Mouse (Mus musculus) testis, adult 2 months (tissue): Measurements from ENCODE around the gene Klc1. TPM values are rescaled to one million over a fixed set of nuclear protein-coding genes. Genes with fewer than 3 reads are reported as not detected.

Experiments
- H3K27ac ChIP-seq: fragments of 200-500 bp; 2 replicates; pipeline ENCODE4 v1.5.1; 2012; ENCODE audit warnings: low read depth, low read length; ENCODE audit not compliant: control insufficient read depth, insufficient read depth
- H3K27me3 ChIP-seq: fragments of 200-500 bp; 2 replicates; pipeline ENCODE4 v1.6.1; 2012; ENCODE audit warnings: mild to moderate bottlenecking, low read length, moderate library complexity; ENCODE audit not compliant: control insufficient read depth, insufficient read depth
- H3K36me3 ChIP-seq: fragments of 200-500 bp; 2 replicates; pipeline ENCODE4 v1.6.1; 2012; ENCODE audit warnings: mild to moderate bottlenecking, low read length; ENCODE audit not compliant: control insufficient read depth, insufficient read depth
- H3K4me1 ChIP-seq: fragments of 200-500 bp; 2 replicates; pipeline ENCODE4 v1.6.1; 2012; ENCODE audit warnings: low read length; ENCODE audit not compliant: control insufficient read depth, insufficient read depth
- H3K4me3 ChIP-seq: fragments of 200-500 bp; 2 replicates; pipeline ENCODE4 v1.5.1; 2012; ENCODE audit warnings: low read depth, mild to moderate bottlenecking, low read length, moderate library complexity, mixed read lengths; ENCODE audit not compliant: control insufficient read depth
- CTCF ChIP-seq: fragments of 200-500 bp; IDR thresholded peaks from 2 replicates; pipeline ENCODE4 v1.5.1; 2012; ENCODE audit warnings: low read depth, mild to moderate bottlenecking, inconsistent platforms, low read length, moderate library complexity; ENCODE audit not compliant: control insufficient read depth, insufficient read depth, insufficient replicate concordance
- POLR2A ChIP-seq: fragments of 200-500 bp; IDR thresholded peaks from 2 replicates; pipeline ENCODE4 v1.6.1; 2012; ENCODE audit warnings: low read depth, mild to moderate bottlenecking, inconsistent platforms, low read length, moderate library complexity; ENCODE audit not compliant: control insufficient read depth
- polyA plus RNA-seq: library from polyadenylated mRNA; depleted of rRNA; stranded (reverse); fragments of >200 nt; gene quantifications from 2 replicates; pipeline ENCODE4 v1.2.3, GENCODE M21; 2012

The Klc1 gene
- polyA plus RNA-seq, 1 experiment, result 9.6 TPM

DNA sequence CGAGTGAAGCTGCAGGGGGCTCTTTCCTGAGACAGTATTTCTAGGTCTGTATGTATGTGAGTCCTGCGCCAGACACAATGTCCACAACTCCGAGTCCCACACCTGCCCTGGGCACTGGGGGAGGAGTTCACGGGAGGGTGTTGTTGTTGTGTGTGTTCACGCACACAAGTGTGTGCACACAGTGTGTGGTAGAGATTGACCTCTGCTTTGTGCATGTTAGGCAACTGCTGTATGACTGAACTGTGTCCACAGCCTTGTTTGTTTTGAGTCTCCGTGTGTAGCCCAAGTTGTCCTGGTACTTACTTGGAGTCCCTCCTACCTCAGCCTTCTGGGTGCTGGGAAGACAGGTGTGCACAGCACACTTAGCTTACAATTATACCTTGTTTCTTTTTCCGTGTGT is 32.0 kb downstream of the Klc1 start:
- Histone ChIP-seq H3K4me1 (no peaks in the 10 kb centered on the region), H3K27ac (no peak overlapping the region), H3K36me3 (no peaks in the 10 kb centered on the region), H3K4me3 (no peak overlapping the region), H3K27me3 (no peaks in the 10 kb centered on the region)
- TF ChIP-seq CTCF (no peak), POLR2A (no peak)

DNA sequence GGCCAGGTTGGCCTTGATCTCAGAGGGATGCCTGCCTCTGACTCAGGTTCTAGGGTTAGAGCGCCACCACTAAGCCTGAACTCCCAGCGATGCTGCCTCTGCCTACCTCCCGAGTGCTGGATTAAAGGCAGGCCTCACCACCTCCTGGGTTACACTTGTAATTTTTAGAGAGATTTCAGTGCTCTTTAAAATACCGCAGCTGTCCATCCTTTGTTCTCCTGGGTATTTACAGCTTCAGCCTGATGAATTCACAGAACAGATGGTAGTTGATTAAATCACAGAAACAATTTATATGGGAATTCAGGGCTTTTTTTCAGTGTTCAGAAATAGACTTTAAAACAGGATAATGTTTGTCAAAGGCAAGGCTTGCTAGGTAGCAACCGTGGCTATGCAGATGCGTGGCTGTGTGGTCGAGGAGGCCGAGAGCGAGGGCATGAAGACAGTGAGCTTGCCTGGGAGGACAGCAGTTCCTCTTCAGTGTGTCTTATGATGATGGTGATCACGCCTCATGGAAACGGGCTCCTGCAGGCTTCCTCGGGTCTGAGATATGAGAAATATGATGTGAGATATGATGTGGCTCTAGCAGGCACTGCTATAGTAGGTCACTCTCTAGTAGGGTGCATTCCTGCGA is 32.9 kb downstream of the Klc1 start:
- no peak overlapping the region for H3K27ac ChIP-seq
- no peaks in the 10 kb centered on the region for H3K4me1 ChIP-seq
- no peak overlapping the region for H3K4me3 ChIP-seq
- H3K36me3 ChIP-seq, result no peaks in the 10 kb centered on the region
- TF ChIP-seq CTCF, result no peak
- no peak for TF ChIP-seq POLR2A
- no peaks in the 10 kb centered on the region for H3K27me3 ChIP-seq

GRCm38 (mm10) chr12:111794102-111794501 is 35.5 kb downstream of the Klc1 start:
- Histone ChIP-seq H3K4me1 (no peaks in the 10 kb centered on the region), H3K4me3 (no peak overlapping the region), H3K27ac (no peak overlapping the region), H3K27me3 (no peaks in the 10 kb centered on the region), H3K36me3 (no peaks in the 10 kb centered on the region)
- TF ChIP-seq CTCF, result no peak
- TF ChIP-seq POLR2A, result no peak

GRCm38 (mm10) chr12:111794526-111795179 is 36.0 kb downstream of the Klc1 start:
- no peaks in the 10 kb centered on the region for H3K4me1 ChIP-seq
- no peak for TF ChIP-seq POLR2A
- TF ChIP-seq CTCF, result no peak
- H3K36me3 ChIP-seq, result no peaks in the 10 kb centered on the region
- H3K27ac ChIP-seq, result no peak overlapping the region
- H3K4me3 ChIP-seq, result no peak overlapping the region
- H3K27me3 ChIP-seq, result no peaks in the 10 kb centered on the region

GRCm38 (mm10) chr12:111795180-111795895 is 36.7 kb downstream of the Klc1 start:
- no peaks in the 10 kb centered on the region for H3K27me3 ChIP-seq
- TF ChIP-seq POLR2A, result no peak
- TF ChIP-seq CTCF, result no peak
- H3K4me3 ChIP-seq, result no peak overlapping the region

DNA sequence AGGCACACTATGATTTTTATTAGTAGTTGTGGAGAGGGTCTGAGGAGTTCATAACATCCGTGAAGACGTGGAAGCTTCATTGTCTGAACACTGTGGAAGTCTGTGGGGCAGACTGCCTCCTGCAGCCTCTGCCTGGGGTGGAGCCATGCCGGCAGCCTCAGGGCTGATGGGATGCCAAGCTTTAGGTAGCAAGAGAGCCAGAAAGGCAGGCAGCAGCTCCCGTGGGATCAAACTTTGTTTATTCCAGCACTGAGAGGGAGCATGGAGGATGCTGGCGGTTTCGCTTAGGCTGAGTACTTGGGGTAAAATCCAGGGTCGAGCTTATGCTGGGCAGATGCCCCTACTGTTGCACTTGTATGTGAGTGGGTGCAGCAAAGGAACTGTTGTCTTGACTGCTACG is 38.6 kb downstream of the Klc1 start:
- Histone ChIP-seq H3K27ac (no peak overlapping the region), H3K36me3 (no peaks in the 10 kb centered on the region), H3K4me3 (no peak overlapping the region), H3K4me1 (no peaks in the 10 kb centered on the region), H3K27me3 (no peaks in the 10 kb centered on the region)
- no peak for TF ChIP-seq CTCF
- TF ChIP-seq POLR2A, result no peak

More at GRCm38 (mm10) chr12:111795180-111795895, 36.7 kb downstream of the Klc1 start:
- Histone ChIP-seq H3K36me3 (no peaks in the 10 kb centered on the region), H3K27ac (no peak overlapping the region), H3K4me1 (no peaks in the 10 kb centered on the region)

- no peaks in the 10 kb centered on the region for H3K27me3 ChIP-seq
- no peak overlapping the region for H3K4me3 ChIP-seq
- no peaks in the 10 kb centered on the region for H3K4me1 ChIP-seq
- TF ChIP-seq POLR2A (no peak), CTCF (no peak)
- H3K27ac ChIP-seq, result no peak overlapping the region
- H3K36me3 ChIP-seq, result no peaks in the 10 kb centered on the region
These were observed 39.8 kb downstream of the Klc1 start for GRCm38 (mm10) chr12:111798493-111798892.
